Mouse (Mus musculus) mature B cell (primary cell): ENCODE results near the gene Ppp1r18.

ENCODE experiments used
- in situ Hi-C: fragments of 300-500 bp; cut with MboI; formaldehyde crosslinking; loops from 2 replicates; pipeline ENCODE4 v1.14.3; 2019

Ppp1r18 gene

DNA sequence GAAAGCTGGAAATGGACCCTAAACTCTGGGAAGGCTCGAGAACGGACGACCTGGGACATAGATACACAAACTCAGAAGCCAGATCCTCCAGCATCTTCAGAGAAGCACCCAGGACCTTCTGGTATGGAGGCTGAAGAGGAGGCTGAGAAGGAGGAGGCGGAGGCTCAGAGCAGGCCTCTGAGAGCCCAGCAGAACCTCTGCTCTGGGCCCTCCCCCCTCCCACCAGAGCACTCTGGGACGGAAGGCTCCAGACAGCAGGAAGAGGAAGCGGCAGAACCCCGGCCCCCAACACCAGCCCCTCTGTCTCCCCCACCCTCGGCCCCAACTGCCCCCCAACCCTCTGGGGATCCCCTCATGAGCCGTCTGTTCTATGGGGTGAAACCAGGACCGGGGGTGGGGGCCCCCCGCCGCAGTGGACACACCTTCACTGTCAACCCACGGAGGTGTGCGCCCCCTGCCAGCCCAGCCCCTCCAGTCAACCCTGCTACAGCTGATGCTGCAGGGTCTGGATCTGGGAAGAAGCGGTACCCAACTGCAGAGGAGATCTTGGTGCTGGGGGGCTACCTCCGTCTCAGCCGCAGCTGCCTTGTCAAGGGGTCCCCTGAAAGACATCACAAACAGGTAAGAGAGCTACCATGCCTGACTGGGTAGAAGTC is 2.9 kb downstream of the Ppp1r18 start:
- in situ Hi-C loops = no loop called here

DNA sequence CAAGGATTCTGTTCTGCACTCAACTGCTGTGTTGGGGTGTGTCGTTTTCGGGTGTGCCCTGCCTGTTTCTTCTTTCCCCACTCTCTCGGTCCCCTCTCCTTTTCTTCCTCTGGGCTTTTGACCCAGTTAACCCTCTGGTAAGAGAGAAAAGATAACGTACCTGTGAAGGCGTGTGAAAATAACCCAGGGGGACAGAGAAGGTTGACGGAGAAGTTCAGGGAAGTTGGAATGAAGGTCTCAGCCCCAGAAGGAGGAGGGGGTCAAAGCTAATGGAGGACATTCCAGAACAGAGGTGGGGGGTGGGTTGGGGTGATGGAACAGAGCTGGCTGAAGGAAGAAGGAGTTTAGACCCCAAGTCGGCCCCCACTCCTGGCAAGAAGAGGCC is 3.6 kb downstream of the Ppp1r18 start:
- in situ Hi-C loops = no loop called here

DNA sequence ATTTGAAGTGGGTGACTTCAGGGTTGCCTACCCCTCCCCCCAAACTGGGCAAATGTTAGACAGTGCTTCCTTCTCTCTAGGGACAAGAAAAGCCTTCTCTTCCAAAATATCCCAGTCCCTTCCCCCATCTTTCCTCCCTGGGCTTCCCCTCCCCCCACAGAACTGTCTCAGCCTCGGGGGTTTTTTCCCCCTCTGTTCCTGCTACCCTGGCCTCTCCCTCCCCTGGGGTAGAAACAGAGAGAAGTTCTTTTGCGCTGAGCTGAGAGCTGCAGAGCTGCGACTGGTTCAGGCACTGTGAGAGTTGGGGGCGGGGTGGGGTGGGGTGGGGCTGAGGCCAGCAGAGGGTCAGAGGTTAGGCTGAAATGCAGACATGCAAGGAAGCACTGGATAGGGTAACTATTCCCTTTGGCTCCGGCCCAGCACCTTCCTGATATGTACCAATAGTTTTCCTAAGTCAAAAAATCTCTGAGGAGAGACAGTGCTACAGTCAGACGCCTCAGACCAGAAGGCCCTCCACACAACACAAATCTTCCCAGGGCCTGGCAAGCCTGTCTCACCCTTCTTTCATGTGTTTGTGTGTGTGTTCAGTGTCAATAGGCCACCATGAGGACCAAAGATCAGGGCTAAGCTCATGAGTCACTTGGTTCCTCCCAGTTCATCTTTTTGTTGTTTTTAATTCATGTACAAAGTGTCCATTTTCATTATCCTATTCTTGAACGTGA is 4.1 kb downstream of the Ppp1r18 start:
- in situ Hi-C loops = loop anchor here (5.0 kb wide), 1 partner anchor 32 kb away; the partner anchor contains the start of gene Tubb5

DNA sequence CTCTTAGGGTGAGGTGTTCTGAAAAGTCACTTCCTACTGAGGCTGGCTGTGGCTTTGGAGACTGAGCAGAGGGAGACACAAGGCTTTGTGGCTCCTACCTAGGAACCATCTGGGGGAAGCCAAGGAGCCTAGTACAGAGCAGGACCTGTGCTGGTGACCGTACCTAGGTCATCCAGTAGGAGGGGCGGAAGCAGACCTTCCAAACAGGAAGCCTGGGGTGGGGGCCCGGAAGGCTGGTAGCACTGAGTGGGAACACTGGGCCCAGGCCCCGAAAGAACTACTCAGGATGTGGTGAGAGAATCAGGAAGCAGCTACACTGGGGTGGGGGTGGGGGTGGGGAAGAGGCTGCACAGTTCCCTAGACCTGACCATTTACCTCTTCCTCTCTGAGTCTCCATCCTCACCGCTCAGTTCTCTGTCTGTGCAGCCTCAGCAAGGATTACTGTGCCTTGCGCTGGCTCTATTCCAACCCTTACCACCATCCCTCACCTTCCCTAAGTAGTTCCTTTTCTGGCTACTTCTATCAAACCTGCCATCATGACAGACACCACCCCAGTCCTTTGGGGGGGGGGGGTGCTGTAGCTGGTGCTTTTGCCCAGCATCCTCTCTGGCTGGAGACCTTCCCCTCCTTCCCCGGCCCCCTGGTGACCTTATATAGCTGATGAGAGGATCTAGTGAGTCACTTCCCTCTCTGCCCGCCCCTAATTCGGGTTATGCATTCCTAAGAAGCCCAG is 4.9 kb downstream of the Ppp1r18 start:
- in situ Hi-C loops = loop anchor here (5.0 kb wide), 1 partner anchor 33 kb away; the partner anchor contains the start of gene Tubb5

DNA sequence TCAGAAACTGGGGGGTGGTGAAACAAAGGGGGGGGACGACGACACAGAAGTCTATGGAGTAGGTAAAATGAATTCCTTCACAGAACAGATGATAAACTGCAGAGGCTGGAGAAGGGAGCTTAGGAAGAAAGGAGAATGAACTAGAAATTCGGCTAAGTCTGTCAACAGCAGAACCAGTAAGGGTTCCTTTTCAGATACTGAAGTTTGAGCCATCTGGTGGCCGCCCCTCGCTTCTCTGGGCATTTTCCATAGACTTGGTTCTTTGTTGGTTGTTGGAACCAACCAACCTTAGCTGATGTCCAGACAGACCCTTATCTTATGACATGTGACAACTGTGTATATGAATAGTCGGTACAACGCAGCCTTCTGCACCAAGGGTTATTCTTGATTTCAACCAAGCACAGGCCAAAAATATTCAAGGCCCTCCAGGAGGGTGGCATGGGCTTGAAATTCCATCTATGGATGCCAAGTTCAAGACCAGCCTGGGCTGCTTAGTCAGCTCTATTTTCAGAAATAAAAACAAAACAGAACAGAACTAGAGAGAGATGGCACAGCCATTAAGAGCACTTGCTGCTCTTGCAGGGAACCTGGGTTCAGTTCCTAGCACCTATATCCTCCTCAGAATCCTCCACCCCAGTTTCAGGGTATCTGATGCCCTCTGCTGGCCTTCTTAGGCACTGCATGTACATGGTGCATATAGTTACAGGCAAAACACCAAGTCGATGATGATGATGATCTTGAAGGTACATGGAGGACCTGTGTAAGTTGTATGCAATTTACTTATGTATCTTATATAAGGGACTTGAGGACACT is 5.7 kb downstream of the Ppp1r18 start:
- in situ Hi-C loops = loop anchor here (5.0 kb wide), 1 partner anchor 34 kb away; the partner anchor contains the start of gene Tubb5

DNA sequence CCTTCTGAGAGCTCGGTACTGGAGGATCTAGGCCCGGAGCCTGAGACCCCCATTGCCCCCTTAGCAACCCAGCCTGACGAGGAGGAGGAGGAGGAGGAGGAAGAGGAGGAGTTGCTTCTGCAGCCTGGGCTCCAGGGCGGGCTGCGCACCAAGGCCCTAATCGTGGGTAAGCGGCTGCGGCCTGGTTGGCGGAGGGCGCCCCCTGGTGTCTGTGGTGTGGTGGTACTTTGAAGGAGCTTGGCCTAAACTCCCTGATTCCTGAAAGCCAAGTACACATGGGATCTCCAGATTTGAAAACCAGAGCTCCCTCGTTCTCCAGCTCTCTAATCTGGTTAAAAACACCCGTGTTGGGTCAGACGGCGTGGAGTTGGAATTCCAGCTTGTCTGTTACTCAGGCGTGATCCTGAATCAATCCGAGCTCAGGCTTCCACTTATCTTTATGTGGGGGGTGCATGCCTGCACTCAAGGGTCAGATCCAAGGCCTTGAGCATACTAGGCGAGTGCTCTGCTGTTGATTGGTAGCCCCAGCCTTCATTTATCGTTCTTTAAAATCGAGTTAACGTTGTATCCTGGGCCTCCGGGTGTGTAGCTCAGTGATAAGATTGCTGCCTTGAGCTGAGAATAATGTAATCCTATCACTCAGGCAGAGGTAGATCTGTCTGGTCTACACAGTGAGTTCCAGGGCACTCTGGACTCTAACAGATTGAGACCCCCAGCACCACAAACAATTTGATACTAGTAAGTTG is 8.6 kb downstream of the Ppp1r18 start:
- in situ Hi-C loops = loop anchor here (5.0 kb wide), 1 partner anchor 37 kb away; the partner anchor contains the start of gene Tubb5

DNA sequence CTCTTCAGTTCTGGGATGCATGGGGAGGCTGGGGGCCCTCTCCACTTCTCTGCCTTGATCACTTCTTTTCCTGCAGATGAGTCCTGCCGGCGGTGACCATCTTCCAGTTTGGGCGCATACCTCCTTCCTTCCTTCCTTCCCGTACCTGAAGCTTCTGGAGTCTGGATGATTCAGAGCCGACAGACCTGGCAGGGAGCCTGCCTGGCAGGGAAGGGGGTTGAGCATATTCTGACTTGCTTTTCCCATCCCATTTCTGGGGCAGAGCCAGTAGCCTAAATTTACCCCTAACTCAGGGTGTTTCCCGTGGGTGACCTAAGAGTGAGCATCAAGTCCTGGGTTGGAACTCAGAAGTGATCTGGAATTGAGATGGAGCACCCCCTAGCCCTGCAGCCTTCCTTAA is 9.3 kb downstream of the Ppp1r18 start:
- in situ Hi-C loops = loop anchor here (5.0 kb wide), 1 partner anchor 37 kb away; the partner anchor contains the start of gene Tubb5

DNA sequence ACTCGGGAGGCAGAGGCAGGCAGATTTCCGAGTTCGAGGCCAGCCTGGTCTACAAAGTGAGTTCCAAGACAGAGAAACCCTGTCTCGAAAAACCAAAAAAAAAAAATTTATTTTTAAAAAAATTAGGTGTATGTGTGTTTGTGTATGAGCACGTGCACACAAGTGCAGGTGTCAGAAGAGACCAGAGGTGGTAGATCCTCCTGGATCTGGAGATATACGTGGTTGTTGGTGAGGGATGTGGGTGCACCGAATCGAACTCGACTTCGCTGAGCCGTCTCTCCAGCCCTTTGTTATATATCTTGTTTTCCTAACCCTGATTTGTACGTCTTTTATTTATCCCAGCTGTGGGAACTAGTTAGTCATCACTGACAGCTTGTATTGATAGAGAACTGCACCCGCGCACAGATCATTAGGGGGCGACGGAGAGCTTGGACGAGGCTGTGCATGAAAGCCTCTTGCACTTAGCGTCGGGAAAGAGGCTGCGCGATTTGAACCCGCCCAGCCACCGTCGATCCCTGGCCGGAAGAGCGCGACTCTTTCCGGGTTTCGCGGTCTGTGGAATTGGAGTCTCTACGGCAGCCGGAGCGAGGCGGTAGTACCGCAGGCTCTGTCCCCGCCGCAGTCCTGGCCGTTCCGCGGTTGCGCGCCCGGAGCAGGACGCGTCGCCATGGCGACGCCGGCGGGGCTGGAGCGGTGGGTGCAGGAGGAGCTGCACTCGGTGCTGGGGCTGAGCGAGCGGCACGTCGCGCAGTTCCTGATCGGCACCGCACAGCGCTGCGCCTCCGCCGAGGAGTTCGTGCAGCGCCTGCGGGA is 14.1 kb downstream of the Ppp1r18 start, which contains the start of gene Dhx16:
TSS of gene Dhx16 (plus strand) at position 575 of the 813 bp plus-strand sequence.
- in situ Hi-C loops = no loop called here

DNA sequence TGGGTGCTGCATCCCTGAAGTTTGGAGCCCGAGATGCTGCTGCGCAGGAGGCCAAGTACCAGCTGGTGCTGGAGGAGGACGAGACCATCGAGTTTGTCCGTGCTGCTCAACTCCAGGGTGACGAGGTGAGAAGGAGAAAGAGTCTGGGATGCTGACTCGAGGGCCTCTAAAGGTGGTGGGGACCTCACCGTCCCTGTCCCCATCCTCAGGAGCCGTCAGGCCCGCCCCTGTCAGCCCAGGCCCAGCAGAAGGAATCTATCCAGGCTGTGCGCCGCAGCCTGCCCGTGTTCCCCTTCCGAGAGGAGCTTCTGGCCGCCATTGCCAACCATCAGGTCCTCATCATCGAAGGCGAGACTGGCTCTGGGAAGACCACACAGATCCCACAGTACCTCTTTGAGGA is 17.5 kb downstream of the Ppp1r18 start:
- in situ Hi-C loops = no loop called here

DNA sequence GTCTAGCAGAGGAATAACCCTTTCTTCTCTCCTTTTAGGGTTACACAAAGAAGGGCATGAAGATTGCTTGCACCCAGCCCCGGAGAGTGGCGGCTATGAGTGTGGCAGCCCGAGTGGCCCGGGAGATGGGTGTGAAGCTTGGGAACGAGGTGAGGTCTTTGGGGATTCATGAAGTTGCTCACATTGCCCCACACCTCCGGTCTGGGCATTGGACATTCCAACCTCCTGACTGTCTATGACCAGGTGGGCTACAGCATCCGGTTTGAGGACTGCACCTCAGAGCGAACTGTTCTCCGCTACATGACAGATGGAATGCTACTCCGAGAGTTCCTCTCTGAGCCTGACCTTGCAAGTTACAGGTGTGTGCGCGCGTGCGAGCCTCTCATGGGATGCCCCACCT is 18.4 kb downstream of the Ppp1r18 start:
- in situ Hi-C loops = no loop called here

DNA sequence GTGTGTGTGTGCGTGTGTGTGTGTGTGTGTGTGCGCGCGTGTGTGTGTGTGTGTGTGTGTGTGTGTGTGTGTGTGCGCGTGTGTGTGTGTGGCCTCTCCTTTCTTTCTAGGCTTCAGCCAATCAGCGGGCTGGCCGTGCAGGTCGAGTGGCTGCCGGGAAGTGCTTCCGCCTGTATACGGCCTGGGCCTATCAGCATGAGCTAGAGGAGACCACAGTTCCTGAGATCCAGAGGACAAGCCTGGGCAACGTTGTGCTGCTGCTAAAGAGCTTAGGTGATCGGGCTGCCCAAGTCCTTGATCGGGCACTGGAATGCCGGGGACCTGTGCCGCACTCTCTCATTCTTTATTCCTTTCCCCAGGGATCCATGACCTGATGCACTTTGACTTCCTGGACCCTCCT is 22.3 kb downstream of the Ppp1r18 start:
- in situ Hi-C loops = no loop called here

DNA sequence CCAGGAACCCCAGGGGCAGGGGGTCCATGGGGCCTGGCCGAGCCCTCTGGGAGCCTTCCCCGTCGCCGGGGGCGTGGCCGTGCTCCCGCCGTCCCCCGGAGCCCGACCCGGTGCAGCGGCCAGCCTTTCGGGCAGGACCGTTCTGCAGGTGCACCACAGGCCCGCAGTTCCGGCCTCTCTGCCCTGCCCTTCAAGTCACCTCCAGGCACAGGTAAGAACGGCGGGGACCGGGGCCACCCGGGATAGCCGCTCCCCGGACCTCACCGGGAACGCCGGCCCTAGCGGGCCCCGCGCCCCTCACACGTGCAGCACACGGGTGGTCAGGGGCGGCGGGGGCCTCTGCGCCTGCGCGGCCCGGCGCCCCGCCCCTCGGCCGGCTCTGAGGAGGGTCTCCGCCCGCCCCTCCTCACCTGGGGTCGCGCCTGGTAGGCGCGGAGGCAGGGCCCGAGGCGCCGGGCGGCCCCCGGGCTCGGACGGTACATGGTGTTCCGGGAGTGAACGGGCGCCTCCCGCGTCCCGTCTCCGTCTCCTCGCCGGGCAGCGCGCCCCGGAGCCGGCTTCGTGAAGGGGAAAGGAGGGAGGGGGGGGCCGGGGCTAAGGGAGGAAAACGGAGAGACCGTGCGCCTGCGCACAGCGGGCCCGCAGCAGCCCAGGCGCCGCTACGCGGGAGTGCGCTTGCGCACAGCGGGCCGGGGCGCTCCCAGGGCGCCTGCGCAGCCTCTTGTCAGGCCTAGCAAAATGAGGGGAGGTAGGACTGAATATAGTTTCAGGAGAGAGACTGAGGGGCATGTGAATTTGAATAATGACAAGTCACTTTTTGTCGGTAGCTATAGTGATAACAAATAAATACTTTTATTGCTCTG is 31.6 kb downstream of the Ppp1r18 start, which contains the start of gene 2310061I04Rik:
TSS of gene 2310061I04Rik (minus strand) at position 651 of the 863 bp plus-strand sequence.
- in situ Hi-C loops = no loop called here

DNA sequence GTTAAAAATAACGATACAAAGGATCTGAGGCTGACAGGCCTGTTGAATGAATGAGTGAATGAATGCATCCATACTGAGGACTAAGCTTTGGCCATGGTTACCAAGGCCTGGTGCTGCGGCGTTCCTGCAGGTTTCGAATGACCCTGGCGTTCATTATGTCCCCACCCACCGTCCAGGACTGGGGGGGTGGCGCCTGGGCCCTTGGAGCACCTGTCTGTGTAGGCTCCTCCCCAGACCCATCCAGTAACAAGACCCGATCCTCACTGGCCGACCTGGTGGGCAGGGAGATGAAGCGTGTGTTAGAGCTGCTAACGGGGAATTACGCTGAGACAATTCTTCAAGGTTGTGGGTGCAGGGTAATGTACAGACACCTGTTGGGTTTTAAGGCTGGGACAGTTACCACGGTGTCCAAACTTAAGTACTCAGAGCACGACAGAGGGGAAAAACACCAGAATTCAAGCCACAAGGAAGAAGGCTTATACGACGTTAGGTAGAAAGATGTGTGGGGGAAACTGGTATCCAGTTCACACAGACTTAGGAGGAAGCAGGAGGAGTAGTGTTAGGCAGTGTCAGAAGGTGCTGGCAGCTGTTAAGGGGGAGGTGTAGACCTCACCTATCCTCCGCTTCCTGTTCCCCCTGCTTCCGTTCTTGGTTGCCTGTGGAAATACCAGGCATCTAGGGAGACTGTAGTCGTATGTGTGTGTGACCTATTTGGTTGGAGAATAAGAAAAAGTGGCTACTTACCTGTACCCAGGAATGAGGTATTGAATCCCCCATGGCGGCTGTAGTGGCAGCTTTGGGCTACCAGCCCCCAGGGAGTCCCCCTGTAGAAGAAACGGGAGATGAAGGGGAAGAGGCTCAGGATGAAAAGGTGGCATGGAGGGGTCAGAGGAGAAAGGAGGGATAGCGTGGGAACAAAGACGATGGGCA is 32.5 kb downstream of the Ppp1r18 start:
- in situ Hi-C loops = no loop called here

DNA sequence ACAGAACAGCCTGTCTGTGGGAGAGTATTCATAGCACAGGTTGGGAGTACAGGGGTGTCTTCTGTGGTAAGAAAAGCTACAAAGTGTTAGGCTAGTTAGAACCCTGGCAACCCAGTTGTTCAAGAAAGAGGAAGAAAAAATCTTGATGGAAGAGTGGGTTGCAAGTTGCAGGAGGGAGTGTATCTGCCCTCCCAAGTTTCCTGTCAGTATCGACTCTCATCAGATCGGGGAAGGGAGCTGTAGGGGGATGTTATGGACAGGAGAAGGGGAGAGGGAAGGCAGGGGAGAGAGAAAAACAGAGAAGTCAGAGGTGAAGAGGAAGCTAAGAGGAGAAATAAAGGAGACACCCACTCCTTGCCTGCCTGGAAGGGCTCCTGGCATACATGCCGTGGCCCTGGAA is 35.2 kb downstream of the Ppp1r18 start:
- in situ Hi-C loops = no loop called here

DNA sequence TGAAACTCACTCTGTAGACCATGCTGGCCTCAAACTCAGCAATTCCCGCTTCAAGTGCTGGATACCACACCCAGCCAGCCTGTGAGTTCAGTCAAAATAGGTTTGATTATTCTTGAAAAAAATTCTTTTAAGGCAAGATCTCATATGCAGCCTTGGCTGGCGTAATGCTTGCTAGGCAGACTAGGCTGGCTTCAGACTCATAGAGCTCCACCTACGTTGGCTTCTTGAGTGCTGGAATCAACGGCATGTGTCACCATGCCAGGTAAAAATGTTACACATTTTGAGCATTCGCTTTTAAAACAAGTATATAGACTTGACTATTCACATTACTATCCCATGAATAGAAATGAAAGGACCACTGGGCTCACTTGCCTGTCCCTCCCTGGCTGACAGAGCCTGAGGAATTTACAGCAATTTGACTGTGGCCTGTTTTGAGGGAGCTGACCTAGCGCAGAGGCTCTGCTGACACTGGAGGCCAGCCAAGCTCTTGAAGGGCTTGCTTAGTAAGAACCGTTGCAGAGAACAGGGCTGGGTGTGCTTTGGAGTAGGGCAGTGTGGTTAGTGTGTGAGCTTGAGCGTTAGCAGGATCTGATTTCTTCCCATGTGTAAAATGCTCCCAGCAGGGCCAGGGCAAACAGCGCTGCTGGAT is 38.1 kb downstream of the Ppp1r18 start:
- in situ Hi-C loops = no loop called here

DNA sequence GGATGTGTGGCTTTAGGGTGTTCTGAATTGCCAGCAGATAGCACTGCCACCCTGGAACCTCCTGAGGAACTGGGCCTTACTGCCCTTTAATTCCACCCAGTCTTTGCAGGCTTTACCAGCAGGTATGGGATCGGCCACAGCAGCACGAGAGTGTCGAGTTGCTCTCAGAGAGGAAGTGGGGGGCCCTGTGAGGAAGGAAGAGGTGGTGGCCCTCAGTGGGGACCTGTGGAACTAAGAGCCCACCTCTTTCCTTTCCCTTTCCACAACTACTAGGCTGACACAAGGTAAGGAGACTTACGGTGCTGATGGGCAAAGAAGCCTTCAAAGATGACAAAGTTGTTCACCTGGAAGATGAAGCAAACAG is 38.6 kb downstream of the Ppp1r18 start:
- in situ Hi-C loops = no loop called here

DNA sequence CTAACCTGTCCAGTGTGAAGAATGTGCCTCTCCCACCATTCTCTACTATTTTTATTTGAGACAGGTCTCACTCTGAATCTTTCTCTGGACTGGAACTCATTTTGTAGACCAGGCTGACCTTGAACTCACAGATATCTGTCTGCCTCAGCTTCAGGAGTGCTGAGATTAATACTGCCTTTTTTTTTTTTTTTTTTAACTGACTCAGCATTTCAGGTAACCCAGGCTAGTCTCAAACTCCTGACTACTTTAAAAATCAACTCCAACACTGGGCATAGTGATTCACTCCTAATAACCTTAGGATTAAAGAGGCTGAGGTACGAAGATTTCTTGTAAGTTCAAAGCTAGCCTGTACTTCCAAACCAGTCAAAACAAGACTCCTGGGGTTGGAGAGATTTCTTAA is 40.2 kb downstream of the Ppp1r18 start:
- in situ Hi-C loops = no loop called here
